Mouse (Mus musculus) left cerebral cortex, postnatal 4 days (tissue): ENCODE measurements around the gene Hamp2. TPM values are rescaled to one million over a fixed set of nuclear protein-coding genes. Genes with fewer than 3 reads are reported as not detected.
A peak's percentile ranks its signal among the peaks of the same experiment; 100 is the strongest.

Experiments
- DNase-seq: peaks from one replicate; pipeline ENCODE4 v3.0.0-alpha.2; 2022
- intact Hi-C: fragments of 180-260 bp; cut with DNase I; formaldehyde crosslinking; loops from one replicate; pipeline ENCODE4 v1.15.1; 2025
- total RNA-seq, 2 experiments: library from RNA; stranded (reverse); gene quantifications; 2 replicates each; pipeline ENCODE4 v1.2.3; 2021

The Hamp2 gene
- total RNA-seq, 2 experiments from 2014 or later = not detected

DNA sequence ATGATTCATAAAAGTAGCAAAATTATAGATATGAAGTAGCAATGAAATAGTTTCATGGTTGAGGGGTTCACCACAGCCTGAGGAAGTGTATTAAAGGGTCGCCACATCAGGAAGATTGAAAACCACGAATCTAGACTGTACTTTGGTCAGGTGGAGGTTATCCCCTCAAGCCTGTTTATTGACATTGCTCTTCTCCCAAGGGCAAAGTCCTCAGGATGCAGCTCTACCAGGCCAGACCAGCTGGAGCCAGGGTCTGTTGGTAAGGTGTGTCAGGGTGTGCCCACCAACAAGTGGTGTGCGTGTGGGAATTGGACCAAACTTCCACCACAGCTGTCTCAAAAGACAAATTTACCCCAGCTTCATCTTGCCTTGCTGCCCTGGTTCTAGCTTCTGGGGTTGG lies 29.3 kb downstream of the Hamp2 start:
- intact Hi-C loops = no loop called here
- DNase-seq = no peak

DNA sequence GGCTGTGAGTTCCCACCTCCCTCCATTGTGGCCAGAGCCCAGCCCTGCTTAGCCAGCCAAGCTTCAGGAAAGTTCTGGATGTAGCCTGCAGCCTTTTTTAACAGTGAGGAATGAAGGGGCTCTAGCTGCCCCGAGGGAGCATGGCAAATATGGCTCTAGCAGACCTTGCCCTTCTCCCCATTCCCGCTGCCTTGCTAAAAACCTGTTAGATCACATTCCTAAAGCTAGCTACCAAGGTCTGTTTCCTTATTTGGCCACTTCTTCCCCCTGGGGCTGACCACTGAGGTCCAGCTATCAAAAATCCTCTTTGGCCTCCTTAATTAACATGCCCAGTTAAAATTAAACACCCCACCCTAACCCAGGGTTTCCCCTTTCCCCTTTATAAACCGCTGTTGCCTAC lies 32.0 kb downstream of the Hamp2 start:
- intact Hi-C loops = no loop called here
- DNase-seq = no peak

DNA sequence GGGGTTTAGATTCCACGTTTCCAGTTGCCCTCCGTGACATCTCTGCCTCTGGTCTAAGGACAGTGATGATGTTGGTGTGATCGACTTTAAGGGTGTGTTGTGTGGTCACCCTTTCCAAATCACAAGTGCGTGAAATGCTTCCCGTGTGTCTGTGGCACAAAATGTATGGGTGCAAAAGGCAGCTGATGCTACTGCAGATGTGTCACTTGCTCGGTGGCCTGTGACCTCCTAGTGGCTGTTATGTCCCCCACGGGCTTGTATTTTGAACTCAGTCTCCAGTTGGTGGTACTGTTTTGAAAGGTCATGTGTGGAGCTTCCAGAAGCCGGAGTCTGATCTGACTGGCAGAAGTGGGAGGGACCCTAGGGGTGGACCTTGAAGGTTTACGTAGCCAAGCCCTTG lies 32.7 kb downstream of the Hamp2 start:
- no peak for DNase-seq
- intact Hi-C loops = no loop called here

DNA sequence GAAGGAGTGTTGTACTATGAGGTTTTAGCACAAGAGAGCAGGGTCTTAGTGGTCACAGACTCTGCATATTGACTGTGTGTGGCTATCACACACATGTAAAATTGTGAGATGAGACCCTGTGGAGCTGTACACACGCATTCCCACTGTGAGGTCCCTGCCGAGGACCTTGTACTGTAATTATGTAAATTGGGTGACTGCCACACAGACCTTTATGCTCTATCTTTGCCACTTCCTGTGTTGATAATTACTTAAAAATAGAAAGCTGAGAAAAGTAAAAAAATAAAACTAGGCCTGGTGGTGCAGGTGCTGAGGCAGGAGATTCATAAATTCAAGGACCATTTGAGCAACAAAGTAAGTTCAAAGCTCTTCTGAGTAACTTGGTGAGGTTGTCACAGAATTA lies 33.8 kb downstream of the Hamp2 start:
- intact Hi-C loops = no loop called here
- DNase-seq = no peak

DNA sequence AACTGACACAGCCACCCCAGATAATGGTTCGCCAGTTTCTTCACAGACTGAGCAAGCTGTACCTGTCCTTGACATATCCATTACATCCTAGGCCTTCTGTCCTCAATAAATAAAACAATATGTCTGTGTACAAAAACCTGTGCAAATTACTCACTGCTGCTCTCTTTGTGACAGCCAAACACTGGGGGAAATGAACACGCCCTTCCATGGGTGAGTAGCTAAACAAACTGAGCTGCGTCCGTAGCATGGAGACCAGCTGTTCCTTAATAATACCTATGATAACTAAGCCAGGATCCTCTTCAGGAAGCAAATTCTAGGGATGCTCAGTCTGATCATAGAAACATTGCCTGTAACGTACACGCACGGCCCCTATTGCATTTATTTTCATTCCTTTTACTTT lies 35.7 kb downstream of the Hamp2 start:
- intact Hi-C loops = no loop called here
- DNase-seq = no peak

DNA sequence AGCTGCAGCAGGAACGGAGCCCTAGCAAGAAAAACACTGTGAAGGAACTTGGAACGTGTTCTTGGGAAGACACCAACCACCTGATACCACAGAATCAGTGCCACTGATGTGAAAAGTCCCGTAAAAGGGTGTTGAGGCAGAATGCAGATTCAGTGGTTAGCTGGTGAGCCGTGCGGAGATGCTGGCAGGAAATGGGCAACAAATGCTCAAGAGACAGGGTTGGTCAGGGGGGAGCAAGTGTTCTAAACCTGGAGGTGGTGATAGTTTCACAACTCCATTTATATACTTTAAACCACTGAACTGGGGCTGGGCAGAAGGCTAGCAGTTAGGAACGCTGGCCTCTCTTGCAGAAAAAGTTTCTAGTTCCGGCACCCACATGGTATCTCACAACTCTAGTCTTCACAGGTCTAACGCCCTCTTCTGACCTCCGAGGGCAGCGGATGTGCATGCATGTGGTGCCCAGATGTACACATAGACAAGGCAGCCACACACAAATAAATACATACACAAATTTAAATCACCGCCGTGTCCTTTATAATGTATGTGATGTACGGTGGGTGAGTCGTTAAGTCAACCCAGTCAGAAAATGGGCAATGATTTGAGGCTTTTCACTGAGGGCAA lies 36.8 kb downstream of the Hamp2 start:
- intact Hi-C loops = no loop called here

DNA sequence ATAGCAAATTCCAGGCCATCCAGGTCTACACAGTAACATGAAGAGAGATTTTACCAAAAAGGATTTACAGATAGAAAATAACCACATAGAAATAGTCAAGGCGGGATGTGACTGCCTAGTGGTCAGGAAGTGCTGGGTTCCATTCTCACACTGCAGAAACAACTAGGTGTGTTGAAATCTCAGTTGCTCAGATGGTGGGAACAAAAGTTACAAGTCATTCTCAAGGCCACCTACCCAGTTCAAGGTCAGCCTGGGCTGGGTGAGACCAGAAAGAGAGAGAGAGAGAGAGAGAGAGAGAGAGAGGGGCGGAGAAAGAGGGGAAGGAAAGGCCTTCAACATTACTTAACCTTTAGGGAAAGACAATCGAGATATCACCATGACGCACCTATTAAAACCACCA lies 37.6 kb downstream of the Hamp2 start:
- intact Hi-C loops = no loop called here
- no peak for DNase-seq

More for the DNA sequence above, 36.8 kb downstream of the Hamp2 start:
- DNase-seq = peak; percentile 30

DNA sequence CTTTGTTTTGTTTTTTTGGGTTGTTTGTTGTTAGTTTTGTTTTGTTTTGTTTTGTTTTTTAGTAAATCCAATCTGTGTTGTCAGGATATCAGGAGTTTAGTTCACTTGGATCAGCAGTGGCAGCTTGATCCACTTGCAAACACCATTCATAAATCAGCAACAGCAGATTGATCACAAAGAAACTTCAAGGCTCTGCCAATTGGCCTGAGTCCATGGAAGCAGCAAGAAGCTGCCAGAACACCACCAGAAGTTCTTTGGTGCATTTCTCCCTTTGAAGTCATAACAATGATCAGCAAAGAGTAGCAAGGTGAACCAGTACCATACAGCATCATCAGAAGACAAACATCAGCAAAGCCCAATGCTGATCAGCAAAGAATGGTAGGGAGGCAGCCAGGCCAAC lies 40.4 kb downstream of the Hamp2 start:
- DNase-seq = no peak
- intact Hi-C loops = no loop called here

DNA sequence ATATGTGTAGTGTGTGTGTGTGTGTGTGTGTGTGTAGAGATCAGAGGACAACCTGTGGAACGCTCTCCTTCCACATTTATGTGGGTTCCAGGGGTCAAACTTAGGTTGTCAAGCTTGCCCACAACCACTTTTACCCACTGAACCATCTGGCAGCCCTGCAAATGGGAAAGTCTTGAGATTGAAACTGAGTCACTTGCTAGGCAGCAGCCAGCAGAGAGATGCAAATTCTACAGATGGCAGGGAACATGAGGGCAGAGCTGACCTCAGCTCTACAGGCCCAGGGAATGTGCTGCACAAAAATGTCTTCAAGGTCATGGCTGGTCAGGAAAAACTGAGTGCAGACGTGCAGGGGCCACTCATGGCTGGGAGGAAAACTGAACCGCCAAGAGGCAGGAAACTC lies 43.1 kb downstream of the Hamp2 start:
- intact Hi-C loops = no loop called here
- no peak for DNase-seq

DNA sequence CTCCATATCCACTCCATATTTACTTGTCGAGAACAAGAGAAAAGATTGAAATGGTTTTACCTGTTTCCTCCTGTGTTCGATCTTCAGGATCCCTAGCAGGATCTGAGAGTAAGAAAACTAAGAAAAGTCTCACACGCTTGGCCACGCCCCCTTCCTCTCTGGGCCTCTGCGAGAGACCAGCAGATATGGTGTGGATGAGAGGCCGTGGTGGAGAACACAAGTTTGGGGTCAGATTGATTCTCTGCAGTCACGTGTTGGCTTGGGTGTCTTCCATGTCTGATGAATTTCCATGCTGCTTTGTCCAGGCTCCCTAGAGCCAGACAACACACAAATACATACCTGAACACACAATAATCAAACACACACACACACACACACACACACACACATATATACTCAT lies 44.3 kb downstream of the Hamp2 start, which contains the start of gene Cd22:
Gene Cd22 (minus strand): TSS at position 167 of the 400 bp plus-strand sequence.
- DNase-seq = no peak
- intact Hi-C loops = no loop called here

DNA sequence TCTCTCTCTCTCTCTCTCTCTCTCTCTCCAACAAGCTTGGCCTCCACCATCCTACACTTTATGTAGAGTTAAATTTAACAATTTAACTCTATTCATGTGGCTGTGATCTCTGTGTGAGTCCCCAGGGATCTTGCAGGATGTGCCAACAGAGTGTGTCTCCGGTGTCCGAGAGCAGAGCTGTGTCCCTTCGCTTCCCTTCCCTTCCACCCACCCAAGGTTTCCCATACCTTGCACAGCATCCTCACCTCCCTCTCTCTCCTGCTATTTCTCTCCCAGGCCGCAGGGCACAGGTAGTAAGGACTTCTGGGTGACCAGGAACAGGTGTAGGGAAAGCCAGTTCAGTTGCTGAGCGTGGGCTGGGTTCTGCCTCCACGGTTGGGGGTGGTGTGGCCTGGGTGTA lies 45.5 kb downstream of the Hamp2 start:
- DNase-seq = no peak
- intact Hi-C loops = no loop called here

DNA sequence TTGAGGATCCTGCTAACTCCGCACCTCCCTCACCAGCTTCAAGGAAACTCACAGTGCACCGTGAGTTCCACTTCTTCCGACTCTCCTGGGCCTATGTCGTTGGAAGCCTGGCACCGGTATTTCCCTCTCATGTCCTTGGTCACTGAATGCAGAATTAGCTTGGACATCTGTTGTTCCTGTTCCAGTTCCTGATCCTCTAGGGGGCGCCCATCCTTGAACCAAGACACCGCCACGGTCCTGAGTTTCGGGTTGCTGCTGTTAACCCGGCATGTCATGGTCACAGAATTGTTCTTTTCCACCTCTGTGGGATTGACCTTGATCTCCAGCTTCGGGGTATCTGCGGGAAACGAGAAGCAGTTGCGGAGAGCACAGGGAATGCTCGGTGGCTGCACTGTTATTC lies 51.4 kb downstream of the Hamp2 start:
- intact Hi-C loops = no loop called here
- DNase-seq = peak; percentile 79

Other genes with a start within 250 kb of the Hamp2 start
- not detected for gene 2200002J24Rik, start 225.8 kb downstream of the Hamp2 start, total RNA-seq
- 1 to 10 TPM; 4.0 to 5.1 TPM for gene Atp4a, start 212.5 kb downstream of the Hamp2 start, total RNA-seq
- 100 to 1,000 TPM; 130 to 146 TPM for gene Tmem147, start 195.1 kb downstream of the Hamp2 start, total RNA-seq
- not detected for gene Gapdhs, start 181.0 kb downstream of the Hamp2 start, total RNA-seq
- gene Sbsn, start 173.2 kb downstream of the Hamp2 start, total RNA-seq = 10 to 100 TPM in 1 of 2 experiments, 1 to 10 TPM in 1; 8.5 to 12.2 TPM
- 1 to 10 TPM; 1.4 to 1.7 TPM for gene Dmkn, start 160.9 kb downstream of the Hamp2 start, total RNA-seq
- not detected for gene Krtdap, start 136.8 kb downstream of the Hamp2 start, total RNA-seq
- gene Ffar2, start 100.9 kb downstream of the Hamp2 start, total RNA-seq = not detected
- not detected for gene Ffar3, start 68.5 kb downstream of the Hamp2 start, total RNA-seq
- not detected for gene Ffar1, start 63.1 kb downstream of the Hamp2 start, total RNA-seq
- under 1 TPM; 0.44 to 0.48 TPM for gene Cd22, start 44.3 kb downstream of the Hamp2 start, total RNA-seq
- gene Mag, start 9.8 kb downstream of the Hamp2 start, total RNA-seq = 1 to 10 TPM; 1.3 to 3.4 TPM
- gene Hamp, start 19.4 kb upstream of the Hamp2 start, total RNA-seq = not detected
- gene Usf2, start 32.1 kb upstream of the Hamp2 start, total RNA-seq = 100 to 1,000 TPM in 1 of 2 experiments, 10 to 100 TPM in 1; 92.8 to 105 TPM
- gene Lsr, start 48.8 kb upstream of the Hamp2 start, total RNA-seq = 10 to 100 TPM; 12.5 to 12.8 TPM
- under 1 TPM in 1 of 2 experiments, not detected in 1; 0.42 TPM for gene Fam187b, start 49.1 kb upstream of the Hamp2 start, total RNA-seq
- gene Fxyd5, start 117.8 kb upstream of the Hamp2 start, total RNA-seq = 10 to 100 TPM; 23.5 to 25.4 TPM
- gene Fxyd7, start 126.8 kb upstream of the Hamp2 start, total RNA-seq = 100 to 1,000 TPM; 108 to 159 TPM
- 1 to 10 TPM; 8.4 to 8.7 TPM for gene Fxyd1, start 132.5 kb upstream of the Hamp2 start, total RNA-seq
- 1 to 10 TPM; 2.4 to 2.7 TPM for gene Lgi4, start 134.7 kb upstream of the Hamp2 start, total RNA-seq
- not detected for gene Fxyd3, start 152.0 kb upstream of the Hamp2 start, total RNA-seq
- 1 to 10 TPM; 1.4 to 1.6 TPM for gene Hpn, start 190.6 kb upstream of the Hamp2 start, total RNA-seq
- gene Scn1b, start 202.3 kb upstream of the Hamp2 start, total RNA-seq = 10 to 100 TPM; 58.6 to 66.7 TPM
- 100 to 1,000 TPM; 184 to 195 TPM for gene Gramd1a, start 231.2 kb upstream of the Hamp2 start, total RNA-seq